Mouse (Mus musculus) limb, embryonic 13.5 days (tissue): ENCODE results near the gene Csk. TPM values are rescaled to one million over a fixed set of nuclear protein-coding genes. Genes with fewer than 3 reads are reported as not detected.

ENCODE experiments used
- ATAC-seq: fragments of 200-750 bp; cut with Nextera tagmentation; 2 replicates; pipeline ENCODE4 v1.8.0; 2017; ENCODE audit warnings: low read depth, moderate number of reproducible peaks, moderate TSS enrichment; ENCODE audit not compliant: low FRiP score
- H3K27ac ChIP-seq: fragments of 300-500 bp; sonication (generic); 2 replicates; pipeline ENCODE4 v1.5.1; 2015; ENCODE audit warnings: inconsistent platforms, mild to moderate bottlenecking, moderate library complexity
- H3K27me3 ChIP-seq: fragments of 300-500 bp; sonication (generic); 2 replicates; pipeline ENCODE4 v1.6.1; 2015; ENCODE audit warnings: mild to moderate bottlenecking, inconsistent platforms
- H3K36me3 ChIP-seq: fragments of 300-500 bp; sonication (generic); 2 replicates; pipeline ENCODE4 v1.6.1; 2015; ENCODE audit warnings: inconsistent platforms, mild to moderate bottlenecking, moderate library complexity
- H3K4me1 ChIP-seq: fragments of 300-500 bp; sonication (generic); 2 replicates; pipeline ENCODE4 v1.6.1; 2015; ENCODE audit warnings: inconsistent platforms
- H3K4me2 ChIP-seq: fragments of 300-500 bp; sonication (generic); replicated peaks from 2 replicates; pipeline ENCODE4 v1.6.1; 2015; ENCODE audit warnings: inconsistent platforms, mild to moderate bottlenecking, moderate library complexity
- H3K4me3 ChIP-seq: fragments of 300-500 bp; sonication (generic); 2 replicates; pipeline ENCODE4 v1.5.1; 2015; ENCODE audit warnings: moderate library complexity, mild to moderate bottlenecking, inconsistent platforms
- H3K9ac ChIP-seq: fragments of 300-500 bp; sonication (generic); 2 replicates; pipeline ENCODE4 v1.6.1; 2015; ENCODE audit warnings: mild to moderate bottlenecking, inconsistent platforms
- H3K9me3 ChIP-seq: fragments of 300-500 bp; sonication (generic); 2 replicates; pipeline ENCODE4 v1.6.1; 2016; ENCODE audit warnings: inconsistent platforms
- WGBS: fragments of 180-500 bp; shearing (Covaris S2); methylation state at CpG from one replicate; pipeline ENCODE4 v1.1.7; 2015; 5-methylcytosine and 5-hydroxymethylcytosine counted together
- polyA plus RNA-seq: library from polyadenylated mRNA; unstranded; fragments of >200 nt; fragmentation: Nextera tagmentation; extraction: Ambion mirVana; gene quantifications from 2 replicates; pipeline ENCODE4 v1.2.1, GENCODE M21; 2015

Gene Csk
- polyA plus RNA-seq, 1 experiment from 2014 or later = 32.7 TPM

DNA sequence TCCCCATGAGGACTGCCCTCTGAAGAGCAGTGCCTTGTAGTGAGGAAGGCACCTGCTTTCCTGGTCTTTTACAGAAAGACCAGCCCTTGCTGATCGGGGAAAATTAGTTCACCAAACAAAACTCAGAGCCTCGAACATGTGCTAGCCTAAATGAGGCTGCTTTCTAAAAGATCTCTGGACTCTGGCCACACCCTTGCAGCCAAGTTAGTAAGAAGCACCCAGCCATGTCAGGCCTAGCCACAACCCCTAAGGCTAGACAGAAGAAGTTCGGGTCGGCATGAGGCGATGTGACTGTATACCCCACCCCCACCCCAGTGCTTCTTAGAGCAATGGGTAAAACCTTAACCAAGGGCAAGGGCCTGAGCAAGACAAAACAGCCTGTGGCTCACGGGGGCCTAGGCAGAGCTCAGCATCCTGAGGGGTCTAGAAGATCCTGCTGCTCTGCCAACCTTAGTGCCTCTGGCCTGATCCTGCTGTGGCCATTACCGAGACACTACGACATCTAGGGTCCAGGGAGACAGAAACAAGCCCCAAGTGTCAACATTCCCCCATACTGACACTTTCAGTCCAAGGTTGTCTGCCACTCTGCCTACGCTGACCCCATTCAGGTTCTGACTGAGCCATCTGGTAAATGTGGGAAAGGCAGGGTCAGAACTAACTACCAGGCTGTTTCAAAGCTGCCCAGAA lies 10.1 kb downstream of the Csk start:
- 65% methylated on average over 9 of the region's 9 CpGs for WGBS
- H3K36me3 ChIP-seq = peaks cover 15% of the 10 kb centered on the region
- H3K4me1 ChIP-seq = peaks cover 62% of the 10 kb centered on the region
- H3K9ac ChIP-seq = peak overlapping the region; percentile 93
- H3K27ac ChIP-seq = no peak overlapping the region
- no peaks in the 10 kb centered on the region for H3K27me3 ChIP-seq
- peak overlapping the region; percentile 97 for H3K4me2 ChIP-seq
- ATAC-seq = no peak
- peak overlapping the region; percentile 74 for H3K4me3 ChIP-seq
- H3K9me3 ChIP-seq = no peaks in the 10 kb centered on the region

DNA sequence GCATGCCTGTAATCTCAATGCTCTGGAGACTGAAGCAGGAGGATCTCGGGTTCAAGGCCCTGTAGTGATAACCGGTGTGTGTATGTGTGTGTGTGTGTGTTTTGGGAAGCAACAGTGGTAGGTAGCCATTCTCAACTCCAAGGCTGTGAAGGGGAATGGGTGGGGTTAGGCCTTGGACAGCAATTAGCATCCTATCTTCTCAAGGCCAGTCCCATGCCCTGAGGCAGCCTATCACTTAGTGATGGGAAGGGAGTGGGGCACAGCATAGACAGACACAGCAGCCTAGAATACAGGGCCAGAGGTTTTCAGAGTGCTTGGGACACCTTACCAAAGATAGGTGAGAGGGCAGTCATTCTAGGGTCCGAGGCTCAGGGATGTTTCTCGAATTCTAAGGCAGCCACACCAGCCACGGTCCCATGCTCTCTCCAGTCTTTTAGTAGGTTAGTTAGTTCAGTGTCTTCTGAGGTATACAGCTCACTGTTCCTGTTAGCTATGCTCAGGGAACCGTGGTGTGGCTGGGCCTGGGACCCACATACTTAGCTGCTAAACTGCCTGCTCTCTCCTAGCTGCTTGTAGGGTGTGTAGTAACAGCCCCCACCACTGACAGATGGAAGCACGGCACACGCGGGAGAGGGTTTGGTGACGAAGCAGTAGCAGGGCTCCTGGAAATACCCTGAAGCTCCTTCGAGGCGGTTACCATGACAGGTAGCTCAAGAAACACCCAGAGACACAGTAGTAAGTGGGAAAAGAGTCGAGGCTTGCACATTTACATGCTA lies 11.5 kb downstream of the Csk start:
- Histone ChIP-seq H3K9ac (0 out of 2 replicates have a peak overlapping the region, but pooled peaks have one; percentile 3), H3K4me1 (peaks cover 74% of the 10 kb centered on the region), H3K36me3 (peaks cover 15% of the 10 kb centered on the region), H3K4me3 (no peak overlapping the region), H3K27me3 (no peaks in the 10 kb centered on the region), H3K27ac (no peak overlapping the region), H3K4me2 (0 out of 2 replicates have a peak overlapping the region, but pooled peaks have one; percentile 97), H3K9me3 (no peaks in the 10 kb centered on the region)
- ATAC-seq = no peak
- 87% methylated on average over 13 of the region's 13 CpGs for WGBS

DNA sequence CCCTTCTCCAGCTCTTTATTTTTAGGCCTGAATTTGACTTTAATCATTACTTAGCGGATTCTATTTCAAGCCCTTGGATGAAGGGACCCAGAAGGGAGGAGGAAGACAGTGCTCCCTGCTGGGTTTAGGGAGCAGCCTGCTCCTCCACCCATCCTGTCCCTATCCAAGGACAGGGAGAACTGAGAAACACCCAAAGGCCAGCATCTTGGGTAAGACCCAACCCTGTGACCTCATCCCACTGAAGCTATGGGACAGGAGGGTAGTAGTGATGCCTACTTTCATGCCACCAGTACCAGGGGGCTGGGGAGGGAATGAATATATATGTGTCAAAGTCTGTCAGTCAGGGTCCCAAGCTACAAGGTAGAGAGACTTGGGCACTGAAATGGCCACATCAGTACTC lies 12.4 kb downstream of the Csk start:
- Histone ChIP-seq H3K4me3 (0 out of 2 replicates have a peak overlapping the region, but pooled peaks have one; percentile 10), H3K36me3 (peaks cover 15% of the 10 kb centered on the region), H3K27ac (peak overlapping the region; percentile 84; the same call in 1 of the 2 replicates), H3K27me3 (no peaks in the 10 kb centered on the region), H3K9ac (peak overlapping the region; percentile 65; the same call in 1 of the 2 replicates), H3K4me1 (peaks cover 83% of the 10 kb centered on the region), H3K4me2 (peak overlapping the region; percentile 56), H3K9me3 (no peaks in the 10 kb centered on the region)
- no peak for ATAC-seq
- WGBS = 100% methylated on average over 1 of the region's 1 CpGs

DNA sequence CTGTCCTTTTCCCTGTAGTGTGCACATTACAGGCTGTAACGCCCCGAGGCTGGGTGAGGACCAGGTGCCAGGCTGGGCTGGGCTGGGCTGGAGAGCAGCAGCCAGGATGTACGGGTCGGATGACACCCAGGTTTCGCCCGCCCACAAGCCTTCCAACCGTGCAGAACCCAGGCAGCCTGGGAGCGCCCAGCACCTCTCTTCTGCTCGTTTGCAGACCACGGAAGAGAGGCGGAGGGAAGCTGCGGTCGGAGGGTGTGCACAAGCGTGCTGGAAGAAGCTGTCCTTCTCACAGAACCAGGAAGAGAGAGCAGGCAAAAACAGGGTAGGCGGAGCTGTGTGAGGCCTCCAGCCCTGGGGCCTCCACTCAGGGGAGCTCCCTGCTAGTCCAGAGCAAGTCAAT lies 13.0 kb downstream of the Csk start:
- peaks cover 83% of the 10 kb centered on the region for H3K4me1 ChIP-seq
- no peaks in the 10 kb centered on the region for H3K9me3 ChIP-seq
- H3K27ac ChIP-seq = peak overlapping the region; percentile 84
- ATAC-seq = 0 out of 2 replicates have a peak, but pooled peaks have one; percentile 14
- 13% methylated on average over 15 of the region's 15 CpGs for WGBS
- H3K36me3 ChIP-seq = peaks cover 15% of the 10 kb centered on the region
- H3K4me3 ChIP-seq = peak overlapping the region; percentile 20
- peak overlapping the region; percentile 56 for H3K4me2 ChIP-seq
- no peaks in the 10 kb centered on the region for H3K27me3 ChIP-seq
- H3K9ac ChIP-seq = peak overlapping the region; percentile 65

DNA sequence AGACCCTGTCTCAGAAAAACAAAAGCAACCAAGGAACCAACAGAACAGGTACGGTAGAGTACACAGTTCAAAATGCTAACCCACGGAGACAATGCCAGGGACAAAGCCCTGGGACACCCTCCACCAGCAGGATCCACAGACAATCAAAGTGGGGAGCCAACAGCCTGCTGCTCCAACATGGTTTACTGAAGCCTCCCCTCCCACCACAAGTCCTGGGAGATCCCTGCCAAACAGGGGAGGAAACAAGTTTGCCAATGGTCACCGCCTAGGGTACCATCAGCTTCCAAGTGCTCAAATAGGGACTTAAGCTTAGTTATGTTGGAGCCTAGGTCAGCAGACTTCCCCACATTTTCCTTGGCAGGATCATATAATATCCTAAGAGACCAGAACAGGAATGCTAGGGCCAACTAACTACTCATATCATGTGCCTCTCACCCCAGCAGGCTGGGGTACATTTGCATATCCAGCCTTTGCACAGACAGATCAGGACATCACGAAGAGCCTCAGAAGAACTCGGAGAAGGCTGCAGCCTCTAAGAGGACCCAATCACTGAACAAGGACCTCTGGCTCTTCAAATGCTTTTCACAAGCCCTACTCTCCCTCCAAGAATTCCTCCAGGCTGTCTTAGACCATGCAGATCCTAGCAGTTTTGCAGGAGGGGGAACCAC lies 13.6 kb downstream of the Csk start:
- H3K4me1 ChIP-seq = peaks cover 83% of the 10 kb centered on the region
- no peaks in the 10 kb centered on the region for H3K9me3 ChIP-seq
- peak overlapping the region; percentile 56 for H3K4me2 ChIP-seq
- no peak for ATAC-seq
- peak overlapping the region; percentile 84 for H3K27ac ChIP-seq
- WGBS = 71% methylated on average over 5 of the region's 5 CpGs
- H3K36me3 ChIP-seq = peaks cover 15% of the 10 kb centered on the region
- H3K4me3 ChIP-seq = peak overlapping the region; percentile 20
- no peaks in the 10 kb centered on the region for H3K27me3 ChIP-seq
- H3K9ac ChIP-seq = peak overlapping the region; percentile 65

DNA sequence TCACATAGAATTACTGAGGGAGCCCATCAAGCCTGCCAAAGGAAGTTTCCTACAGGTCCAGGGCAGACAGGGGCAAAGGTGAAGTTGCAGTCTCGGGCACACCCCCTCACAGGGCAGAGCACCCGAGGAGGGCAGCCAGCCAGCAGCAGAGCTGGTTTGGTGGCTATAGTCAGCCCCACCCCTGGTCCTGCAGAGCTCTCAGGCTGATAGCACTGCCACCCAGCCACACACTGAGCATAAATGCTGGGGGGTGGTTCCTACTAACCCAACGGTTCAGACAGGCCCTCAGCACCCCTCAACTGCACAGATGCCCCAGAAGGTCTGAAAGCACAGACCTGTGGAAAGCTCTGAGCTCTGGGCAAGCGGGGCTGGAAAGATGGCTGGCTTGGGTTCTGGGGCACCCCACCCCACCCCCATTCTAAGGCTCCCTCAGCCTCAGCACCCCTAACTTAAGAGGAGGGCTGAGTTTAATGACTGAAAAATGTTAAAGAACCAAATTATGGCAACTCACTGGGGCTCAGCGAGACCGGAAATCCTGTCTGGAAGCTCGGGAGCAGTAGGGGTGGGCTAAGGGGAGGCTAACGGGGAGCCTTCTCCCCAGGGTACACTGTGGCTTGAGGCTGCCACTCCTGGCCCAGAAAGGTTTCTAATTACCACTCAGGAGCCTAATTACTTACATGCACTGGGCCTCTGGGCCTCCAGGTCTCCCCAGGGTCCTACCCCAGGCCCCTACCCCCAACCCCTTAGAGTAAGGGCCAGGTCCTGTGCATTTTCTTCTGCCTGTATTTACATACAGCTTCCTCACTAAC lies 14.6 kb downstream of the Csk start:
- Histone ChIP-seq H3K4me3 (no peak overlapping the region), H3K27me3 (no peaks in the 10 kb centered on the region), H3K4me2 (peak overlapping the region; percentile 56), H3K27ac (peak overlapping the region; percentile 84), H3K9me3 (no peaks in the 10 kb centered on the region), H3K36me3 (peaks cover 22% of the 10 kb centered on the region), H3K4me1 (peaks cover 85% of the 10 kb centered on the region), H3K9ac (peak overlapping the region; percentile 65)
- 14% methylated on average over 8 of the region's 8 CpGs for WGBS
- ATAC-seq = no peak

DNA sequence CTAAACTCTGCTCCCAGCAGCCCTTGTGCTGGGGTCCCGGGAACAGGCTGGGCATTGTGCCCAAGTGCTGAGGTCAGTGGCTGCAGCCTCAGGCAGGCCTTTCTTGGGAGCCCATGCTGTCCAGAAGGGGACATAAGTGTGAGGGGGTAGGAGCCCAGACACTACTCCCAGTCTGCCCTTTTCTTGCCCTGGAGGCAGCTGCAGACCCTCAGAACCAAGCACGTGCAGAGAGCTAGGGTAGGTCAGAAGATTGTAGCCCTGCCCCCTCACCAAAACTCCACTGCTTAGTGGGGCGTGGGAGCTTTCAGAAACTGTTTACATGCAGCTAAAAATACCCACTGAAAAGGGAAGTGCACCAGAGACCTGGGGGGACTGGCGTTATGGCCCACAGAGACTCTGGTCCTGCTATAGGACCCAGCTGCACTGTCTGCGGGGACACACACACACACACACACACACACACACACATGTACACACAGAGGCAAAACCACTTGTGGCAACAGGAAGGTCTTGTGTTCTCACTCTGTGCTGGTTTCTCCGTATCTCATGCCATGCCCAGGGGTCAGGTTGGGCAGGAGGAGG lies 15.6 kb downstream of the Csk start:
- peaks cover 81% of the 10 kb centered on the region for H3K4me1 ChIP-seq
- peak overlapping the region; percentile 84 for H3K27ac ChIP-seq
- peak; percentile 55 for ATAC-seq
- H3K36me3 ChIP-seq = peaks cover 26% of the 10 kb centered on the region
- H3K4me2 ChIP-seq = peak overlapping the region; percentile 56
- 38% methylated on average over 6 of the region's 6 CpGs for WGBS
- H3K4me3 ChIP-seq = no peak overlapping the region; the same call in 1 of the 2 replicates
- H3K27me3 ChIP-seq = no peaks in the 10 kb centered on the region
- peak overlapping the region; percentile 65 for H3K9ac ChIP-seq
- no peaks in the 10 kb centered on the region for H3K9me3 ChIP-seq

DNA sequence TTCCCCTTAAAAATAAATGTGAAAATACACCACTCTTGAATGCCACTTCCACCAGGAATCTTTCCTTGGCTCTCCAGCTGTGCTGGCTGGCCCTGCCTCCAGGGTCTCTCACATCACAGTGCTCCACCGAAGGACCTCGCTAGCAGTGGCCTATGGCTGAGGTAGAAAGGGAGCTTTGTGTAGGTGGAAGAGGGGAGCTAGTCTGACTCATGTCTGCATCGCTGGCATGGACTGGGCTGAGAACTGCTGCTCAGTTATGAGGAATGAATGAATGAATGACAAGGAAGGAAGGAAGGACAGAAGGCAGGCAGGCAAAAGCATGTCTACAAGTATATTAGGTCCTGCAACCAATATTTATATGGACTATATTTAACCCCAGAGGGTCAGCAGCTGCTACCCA lies 16.2 kb downstream of the Csk start:
- Histone ChIP-seq H3K4me2 (peak overlapping the region; percentile 56), H3K27me3 (no peaks in the 10 kb centered on the region), H3K4me1 (peaks cover 75% of the 10 kb centered on the region), H3K9ac (no peak overlapping the region), H3K27ac (peak overlapping the region; percentile 84; the same call in 1 of the 2 replicates), H3K4me3 (no peak overlapping the region; the same call in 1 of the 2 replicates), H3K36me3 (peaks cover 26% of the 10 kb centered on the region), H3K9me3 (no peaks in the 10 kb centered on the region)
- 72% methylated on average over 3 of the region's 3 CpGs for WGBS
- peak; percentile 52 for ATAC-seq

DNA sequence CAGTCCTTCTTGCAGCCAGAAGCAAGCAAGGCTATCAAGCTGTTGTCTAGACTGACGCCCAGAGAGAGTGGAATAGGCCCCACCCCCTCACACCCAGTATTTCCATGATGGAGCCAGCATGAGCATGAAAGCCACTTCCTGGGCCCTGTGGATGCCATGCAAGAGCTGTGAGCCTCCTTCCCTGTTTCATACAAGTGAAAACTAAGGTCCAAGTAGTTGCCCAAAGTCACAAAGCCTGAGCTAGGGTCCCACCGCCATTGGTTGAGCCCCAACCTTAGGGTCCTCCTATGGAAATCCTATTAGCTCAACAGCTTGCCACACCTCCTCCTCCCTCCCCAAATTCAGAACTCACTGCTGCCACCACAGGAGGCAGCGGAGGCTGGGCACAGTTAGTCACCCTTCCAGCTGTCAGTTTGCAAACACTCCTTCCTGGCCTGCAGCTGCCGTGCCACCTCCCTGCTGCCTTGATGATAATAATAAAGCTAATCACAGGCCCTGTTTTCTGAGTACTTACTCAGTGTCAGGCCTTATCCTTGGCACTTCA lies 19.9 kb downstream of the Csk start:
- ATAC-seq = no peak
- Histone ChIP-seq H3K4me2 (no peak overlapping the region), H3K9ac (0 out of 2 replicates have a peak overlapping the region, but pooled peaks have one; percentile 1), H3K36me3 (peaks cover 48% of the 10 kb centered on the region), H3K4me3 (no peak overlapping the region), H3K9me3 (no peaks in the 10 kb centered on the region), H3K27ac (no peak overlapping the region), H3K4me1 (peaks cover 38% of the 10 kb centered on the region), H3K27me3 (no peaks in the 10 kb centered on the region)
- 50% methylated on average over 4 of the region's 4 CpGs for WGBS

DNA sequence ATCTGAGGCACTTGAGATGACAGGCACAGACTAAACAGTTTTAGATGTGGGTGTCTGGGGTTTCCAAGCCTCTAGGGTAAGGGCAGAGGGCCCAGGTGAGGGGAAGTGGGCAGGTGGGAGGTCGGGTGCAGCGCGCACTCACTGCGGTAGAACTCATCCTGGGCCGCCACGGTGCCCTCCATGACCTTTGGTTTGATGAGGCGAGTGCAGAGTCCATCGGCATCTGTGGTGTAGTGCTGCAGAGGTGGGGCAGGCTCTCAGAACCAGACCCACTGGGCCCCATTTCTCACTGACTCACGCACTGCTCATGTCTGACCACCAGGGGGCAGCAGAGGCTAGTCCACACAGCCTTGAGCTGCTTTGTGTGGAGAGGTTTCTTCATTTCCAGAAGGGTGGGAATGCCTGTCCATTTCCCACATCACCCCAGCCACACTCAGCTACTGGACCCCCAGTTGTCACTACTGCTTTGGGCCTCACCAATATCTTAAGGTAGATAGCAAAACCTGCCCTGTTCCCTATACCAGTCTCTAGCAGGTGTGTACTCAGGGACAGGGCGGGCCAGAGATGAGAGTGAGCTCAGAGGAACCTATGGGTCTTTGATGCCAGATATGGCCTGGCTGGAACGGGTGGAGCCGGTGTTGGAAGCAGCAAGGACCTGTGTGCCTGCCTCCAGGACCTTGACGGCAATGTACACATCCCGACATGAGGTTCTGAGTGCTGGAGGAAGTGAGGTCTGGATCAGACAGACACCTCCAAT lies 24.1 kb downstream of the Csk start:
- WGBS = 65% methylated on average over 14 of the region's 14 CpGs
- no peak overlapping the region for H3K9ac ChIP-seq
- H3K27me3 ChIP-seq = no peaks in the 10 kb centered on the region
- H3K36me3 ChIP-seq = peaks cover 88% of the 10 kb centered on the region
- no peak overlapping the region for H3K27ac ChIP-seq
- peaks cover 11% of the 10 kb centered on the region; the same call in 1 of the 2 replicates for H3K4me1 ChIP-seq
- no peaks in the 10 kb centered on the region for H3K9me3 ChIP-seq
- peak; percentile 55 for ATAC-seq
- no peak overlapping the region for H3K4me2 ChIP-seq
- H3K4me3 ChIP-seq = no peak overlapping the region
